Mouse (Mus musculus): ENCODE measurements around the gene Cux2. TPM values are rescaled to one million over a fixed set of nuclear protein-coding genes. Genes with fewer than 3 reads are reported as not detected.

Cux2 gene
- polyA plus RNA-seq, 1 experiment, result 3.6 TPM

GRCm38 (mm10) chr5:122016744-122017143 lies 33.2 kb downstream of the Cux2 start:
- Histone ChIP-seq H3K4me3 (ENCODE audit: insufficient read depth, low read depth, low read length) (no peak overlapping the region), H3K36me3 (ENCODE audit: control insufficient read depth, insufficient read depth, low read length) (no peaks in the 10 kb centered on the region), H3K27ac (ENCODE audit: insufficient read depth, low read depth, low read length) (no peak overlapping the region), H3K27me3 (replicated peaks; ENCODE audit: control insufficient read depth, insufficient read depth, low read length) (no peaks in the 10 kb centered on the region), H3K4me1 (ENCODE audit: control insufficient read depth, insufficient read depth, low read length) (no peaks in the 10 kb centered on the region)
- TF ChIP-seq CTCF (conservative IDR thresholded peaks at IDR 0.05; ENCODE audit: insufficient read depth, insufficient read length, low read depth, low read length) (no peak), POLR2A (IDR thresholded peaks at IDR 0.05; ENCODE audit: low read depth, low read length) (no peak)
- 89% methylated on average over 6 of the region's 6 CpGs for WGBS
- DNase-seq, result no peak

- no peak for DNase-seq
- Histone ChIP-seq H3K4me3 (ENCODE audit: insufficient read depth, low read depth, low read length) (no peak overlapping the region), H3K4me1 (ENCODE audit: control insufficient read depth, insufficient read depth, low read length) (no peaks in the 10 kb centered on the region), H3K27me3 (replicated peaks; ENCODE audit: control insufficient read depth, insufficient read depth, low read length) (no peaks in the 10 kb centered on the region), H3K36me3 (ENCODE audit: control insufficient read depth, insufficient read depth, low read length) (no peaks in the 10 kb centered on the region), H3K27ac (ENCODE audit: insufficient read depth, low read depth, low read length) (no peak overlapping the region)
- TF ChIP-seq POLR2A (IDR thresholded peaks at IDR 0.05; ENCODE audit: low read depth, low read length), result no peak
- TF ChIP-seq CTCF (conservative IDR thresholded peaks at IDR 0.05; ENCODE audit: insufficient read depth, insufficient read length, low read depth, low read length), result no peak
- WGBS, result 71% methylated on average over 17 of the region's 17 CpGs
These were observed 34.8 kb downstream of the Cux2 start for GRCm38 (mm10) chr5:122015149-122015548.

- no peaks in the 10 kb centered on the region for H3K4me1 ChIP-seq (ENCODE audit: control insufficient read depth, insufficient read depth, low read length)
- no peaks in the 10 kb centered on the region for H3K36me3 ChIP-seq (ENCODE audit: control insufficient read depth, insufficient read depth, low read length)
- no peak for DNase-seq
- no peaks in the 10 kb centered on the region for H3K27me3 ChIP-seq (replicated peaks; ENCODE audit: control insufficient read depth, insufficient read depth, low read length)
- H3K4me3 ChIP-seq (ENCODE audit: insufficient read depth, low read depth, low read length), result no peak overlapping the region
- TF ChIP-seq CTCF (conservative IDR thresholded peaks at IDR 0.05; ENCODE audit: insufficient read depth, insufficient read length, low read depth, low read length) (no peak), POLR2A (IDR thresholded peaks at IDR 0.05; ENCODE audit: low read depth, low read length) (no peak)
- no peak overlapping the region for H3K27ac ChIP-seq (ENCODE audit: insufficient read depth, low read depth, low read length)
- 81% methylated on average over 8 of the region's 8 CpGs for WGBS
These were observed 35.2 kb downstream of the Cux2 start for GRCm38 (mm10) chr5:122014671-122015070.

GRCm38 (mm10) chr5:122011289-122011688 lies 38.6 kb downstream of the Cux2 start:
- H3K27me3 ChIP-seq (replicated peaks; ENCODE audit: control insufficient read depth, insufficient read depth, low read length), result no peaks in the 10 kb centered on the region
- TF ChIP-seq POLR2A (IDR thresholded peaks at IDR 0.05; ENCODE audit: low read depth, low read length) (no peak), CTCF (conservative IDR thresholded peaks at IDR 0.05; ENCODE audit: insufficient read depth, insufficient read length, low read depth, low read length) (no peak)
- H3K4me1 ChIP-seq (ENCODE audit: control insufficient read depth, insufficient read depth, low read length), result no peaks in the 10 kb centered on the region
- H3K4me3 ChIP-seq (ENCODE audit: insufficient read depth, low read depth, low read length), result no peak overlapping the region
- H3K36me3 ChIP-seq (ENCODE audit: control insufficient read depth, insufficient read depth, low read length), result no peaks in the 10 kb centered on the region
- H3K27ac ChIP-seq (ENCODE audit: insufficient read depth, low read depth, low read length), result no peak overlapping the region
- WGBS, result 47% methylated on average over 9 of the region's 9 CpGs
- DNase-seq, result no peak

DNA sequence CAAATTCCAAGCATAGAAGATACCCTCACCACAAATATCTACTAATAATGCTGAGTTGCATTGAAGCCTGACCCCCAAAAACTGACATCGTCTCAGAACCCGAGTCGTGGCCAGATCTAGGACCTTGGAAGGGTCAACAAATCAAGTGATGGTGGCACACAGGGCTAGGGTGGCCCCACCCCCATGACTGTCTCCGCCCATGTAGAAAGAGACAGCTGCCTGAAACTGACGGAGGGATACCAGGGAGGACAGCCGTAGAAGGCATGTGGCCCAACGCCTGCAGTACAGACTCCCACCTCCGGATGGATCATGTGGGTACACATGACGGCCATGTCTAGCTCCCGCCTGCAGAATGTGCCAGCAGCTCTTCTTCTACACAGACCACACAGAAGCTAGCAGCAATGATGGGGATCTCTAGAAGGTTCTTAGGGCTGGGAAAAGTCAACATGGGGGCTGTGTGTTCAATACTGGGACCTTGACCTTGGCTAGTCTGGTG lies 41.9 kb downstream of the Cux2 start:
- Histone ChIP-seq H3K4me3 (ENCODE audit: insufficient read depth, low read depth, low read length) (no peak overlapping the region), H3K36me3 (ENCODE audit: control insufficient read depth, insufficient read depth, low read length) (no peaks in the 10 kb centered on the region), H3K27me3 (replicated peaks; ENCODE audit: control insufficient read depth, insufficient read depth, low read length) (no peaks in the 10 kb centered on the region), H3K4me1 (ENCODE audit: control insufficient read depth, insufficient read depth, low read length) (no peaks in the 10 kb centered on the region), H3K27ac (ENCODE audit: insufficient read depth, low read depth, low read length) (no peak overlapping the region)
- WGBS, result 87% methylated on average over 10 of the region's 10 CpGs
- DNase-seq, result no peak
- TF ChIP-seq CTCF (conservative IDR thresholded peaks at IDR 0.05; ENCODE audit: insufficient read depth, insufficient read length, low read depth, low read length), result no peak
- TF ChIP-seq POLR2A (IDR thresholded peaks at IDR 0.05; ENCODE audit: low read depth, low read length), result no peak

- Histone ChIP-seq H3K36me3 (ENCODE audit: control insufficient read depth, insufficient read depth, low read length) (no peaks in the 10 kb centered on the region), H3K4me3 (ENCODE audit: insufficient read depth, low read depth, low read length) (no peak overlapping the region), H3K27me3 (replicated peaks; ENCODE audit: control insufficient read depth, insufficient read depth, low read length) (no peaks in the 10 kb centered on the region), H3K4me1 (ENCODE audit: control insufficient read depth, insufficient read depth, low read length) (no peaks in the 10 kb centered on the region), H3K27ac (ENCODE audit: insufficient read depth, low read depth, low read length) (no peak overlapping the region)
- DNase-seq, result no peak
- 66% methylated on average over 6 of the region's 6 CpGs for WGBS
- TF ChIP-seq CTCF (conservative IDR thresholded peaks at IDR 0.05; ENCODE audit: insufficient read depth, insufficient read length, low read depth, low read length) (no peak), POLR2A (IDR thresholded peaks at IDR 0.05; ENCODE audit: low read depth, low read length) (no peak)
These were observed 46.4 kb downstream of the Cux2 start for GRCm38 (mm10) chr5:122003460-122003859.

GRCm38 (mm10) chr5:122002148-122002547 lies 47.8 kb downstream of the Cux2 start:
- 70% methylated on average over 18 of the region's 18 CpGs for WGBS
- no peak for TF ChIP-seq CTCF (conservative IDR thresholded peaks at IDR 0.05; ENCODE audit: insufficient read depth, insufficient read length, low read depth, low read length)
- no peak for TF ChIP-seq POLR2A (IDR thresholded peaks at IDR 0.05; ENCODE audit: low read depth, low read length)
- H3K27me3 ChIP-seq (replicated peaks; ENCODE audit: control insufficient read depth, insufficient read depth, low read length), result no peaks in the 10 kb centered on the region

More at GRCm38 (mm10) chr5:122002148-122002547, 47.8 kb downstream of the Cux2 start:
- Histone ChIP-seq H3K27ac (ENCODE audit: insufficient read depth, low read depth, low read length) (no peak overlapping the region), H3K36me3 (ENCODE audit: control insufficient read depth, insufficient read depth, low read length) (no peaks in the 10 kb centered on the region), H3K4me3 (ENCODE audit: insufficient read depth, low read depth, low read length) (no peak overlapping the region), H3K4me1 (ENCODE audit: control insufficient read depth, insufficient read depth, low read length) (no peaks in the 10 kb centered on the region)
- no peak for DNase-seq
